Mouse (Mus musculus): ENCODE results near the gene Mansc1.

Gene Mansc1

DNA sequence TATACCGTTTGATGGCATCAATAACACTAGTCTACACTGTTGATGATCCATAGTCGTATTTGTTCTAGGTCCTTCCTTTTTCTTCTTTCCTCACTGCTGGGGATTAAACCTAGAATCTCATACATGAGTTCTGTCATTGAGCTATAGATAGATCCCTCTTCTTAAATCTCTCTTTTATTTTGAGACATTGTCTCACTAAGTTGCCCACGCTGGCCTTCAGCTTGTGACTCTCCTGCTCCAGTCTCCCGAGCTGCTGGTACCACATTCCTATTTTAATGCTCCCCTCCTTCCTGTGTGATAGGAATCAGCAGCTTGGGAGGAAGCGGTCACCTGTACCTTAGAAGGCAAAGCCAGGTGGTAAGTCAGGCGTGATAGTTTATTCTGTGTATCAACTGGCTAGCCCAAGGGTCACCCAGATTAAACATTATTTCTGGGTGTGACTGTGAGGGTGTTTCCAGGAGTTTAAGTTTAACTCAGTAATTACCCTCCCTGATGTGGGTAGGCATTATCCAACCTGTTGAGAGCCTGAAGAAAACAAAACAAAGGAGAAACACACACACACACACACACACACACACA, 34.5 kb downstream of the Mansc1 start:
- no peak for DNase-seq (ENCODE audit: low spot score)

DNA sequence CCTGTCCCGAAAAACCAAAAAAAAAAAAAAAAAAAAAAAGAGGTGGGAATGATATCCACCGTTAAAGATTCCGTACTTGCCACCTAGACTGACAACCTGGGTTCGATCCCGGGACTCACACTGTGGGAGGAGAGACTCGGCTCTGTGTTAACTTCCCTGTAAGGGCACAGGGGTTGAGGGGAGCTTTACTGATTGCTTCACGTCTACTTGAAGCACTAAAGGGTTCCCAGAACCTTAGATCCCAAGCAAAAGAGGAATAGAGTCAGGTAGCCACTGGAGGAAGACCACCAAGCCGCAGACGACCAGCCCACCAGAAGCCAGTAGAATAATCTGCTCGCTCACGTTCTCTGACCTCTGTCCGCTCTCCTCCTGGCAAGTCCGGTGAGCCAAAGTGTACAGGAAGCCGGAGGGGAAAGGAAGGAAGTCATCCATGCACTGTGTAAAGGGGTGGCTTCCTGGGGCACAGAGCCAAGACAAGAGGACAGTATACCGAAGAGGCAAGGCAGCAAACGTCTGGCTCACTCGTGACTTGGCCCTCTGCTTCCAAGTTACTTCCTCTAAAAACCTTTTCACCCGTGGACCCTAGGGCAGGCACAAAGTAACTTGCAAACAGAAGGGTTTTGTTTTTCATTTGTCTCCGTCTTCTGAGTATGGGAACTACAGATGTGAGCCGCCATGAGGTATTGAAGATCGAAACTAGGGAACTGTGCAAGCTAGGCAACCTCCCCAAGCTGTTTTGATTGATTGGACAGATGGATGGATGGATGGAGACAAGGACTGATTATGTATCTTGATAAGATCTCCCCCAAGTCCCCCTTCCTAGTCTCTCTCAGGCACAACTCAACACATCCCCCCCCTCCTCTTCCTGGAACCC, 37.5 kb downstream of the Mansc1 start:
- no peak for DNase-seq (ENCODE audit: low spot score)

DNA sequence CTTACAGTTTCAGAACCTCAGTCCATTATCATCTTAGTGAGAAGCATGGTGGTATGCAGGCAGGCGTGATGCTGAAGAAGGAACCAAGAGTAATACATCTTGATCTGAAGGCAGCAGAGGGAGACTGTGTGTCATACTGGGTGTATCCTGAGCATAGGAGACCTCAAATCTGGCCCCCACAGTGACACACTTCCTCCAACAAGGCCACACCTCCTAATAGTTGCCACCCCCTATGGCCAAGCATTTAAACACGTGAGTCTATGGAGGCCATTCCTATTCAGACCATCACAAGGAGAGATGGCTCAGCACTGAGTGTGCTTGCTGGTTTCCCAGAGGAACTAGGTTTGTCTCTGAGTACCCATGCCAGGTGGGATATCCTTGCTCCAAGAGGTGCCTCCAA, 40.7 kb downstream of the Mansc1 start:
- no peak for DNase-seq (ENCODE audit: low spot score)

DNA sequence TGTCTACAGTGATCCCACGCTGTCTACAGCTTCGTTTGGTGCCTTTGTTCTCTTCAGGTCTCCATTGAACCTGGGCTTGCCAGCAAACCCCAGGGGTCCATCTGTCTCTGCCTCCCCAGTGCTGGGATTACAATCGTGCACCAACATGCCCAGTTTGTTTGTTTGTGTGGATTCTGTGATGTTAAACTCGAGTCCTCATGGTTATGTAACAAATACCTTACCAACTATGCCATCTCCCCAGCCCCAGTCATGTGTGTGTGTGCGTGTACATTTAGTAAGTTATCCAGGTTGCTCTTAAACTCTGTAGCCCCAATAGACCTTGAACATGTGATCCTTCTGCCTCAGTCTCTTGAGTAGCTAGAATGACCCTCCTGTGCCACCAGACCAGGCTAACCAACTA, 46.0 kb downstream of the Mansc1 start:
- no peak for DNase-seq (ENCODE audit: low spot score)

DNA sequence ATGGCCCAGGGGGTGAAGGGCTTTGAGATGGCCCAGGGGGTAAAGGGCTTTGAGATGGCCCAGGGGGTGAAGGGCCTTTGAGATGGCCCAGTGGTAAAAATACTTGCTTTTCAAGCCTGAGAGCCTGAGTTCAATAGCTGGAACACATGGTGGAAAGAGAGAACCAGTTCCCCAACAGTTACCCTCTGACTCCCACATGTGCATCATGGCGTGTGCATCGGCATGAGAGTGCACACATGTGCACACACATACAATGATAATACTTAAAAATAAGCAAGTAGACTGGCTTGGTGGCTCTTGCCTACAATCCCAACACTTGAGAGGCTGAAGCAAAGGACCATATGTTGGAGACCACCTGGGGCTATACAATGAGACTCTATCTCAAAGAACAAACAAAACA, 47.7 kb downstream of the Mansc1 start:
- DNase-seq (ENCODE audit: low spot score), result no peak

DNA sequence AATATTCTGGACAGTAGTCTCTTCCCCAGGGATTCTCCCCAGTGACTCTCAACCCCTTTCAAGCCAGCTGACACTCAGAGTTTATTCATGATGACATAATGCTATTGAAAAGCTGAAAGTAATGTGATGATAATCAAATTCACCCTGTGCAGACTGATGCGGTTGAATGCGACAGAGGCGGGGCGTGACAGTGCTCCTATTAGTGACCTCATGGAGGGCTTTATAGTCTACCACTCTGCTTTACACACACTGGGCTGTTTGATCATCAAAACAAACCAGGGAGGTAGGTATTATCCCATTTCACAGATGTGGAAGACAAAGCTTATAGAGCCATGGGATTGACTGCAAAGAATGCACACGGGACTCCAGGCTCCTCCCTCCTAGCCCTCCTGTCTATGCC, 50.2 kb downstream of the Mansc1 start:
- DNase-seq (ENCODE audit: low spot score), result no peak

DNA sequence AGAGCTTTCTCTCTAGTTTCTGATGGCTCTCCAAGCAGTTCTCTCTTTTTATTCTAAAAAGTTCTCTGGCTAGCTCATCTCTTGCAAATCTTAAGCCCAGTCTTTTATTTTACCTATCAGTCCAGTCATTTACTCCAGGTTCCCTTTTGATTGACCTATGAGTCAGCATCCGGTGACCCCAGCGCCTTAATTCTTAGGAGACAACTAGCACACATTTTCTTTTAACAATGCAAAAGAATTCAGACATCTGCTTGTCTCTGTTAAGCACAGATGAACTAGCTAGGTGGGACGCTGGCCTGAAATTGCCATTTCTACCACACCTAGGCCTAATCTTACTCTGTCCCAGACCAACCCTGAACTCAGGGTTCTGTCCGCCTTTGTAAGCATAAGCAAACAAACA, 52.8 kb downstream of the Mansc1 start:
- no peak for DNase-seq (ENCODE audit: low spot score)

DNA sequence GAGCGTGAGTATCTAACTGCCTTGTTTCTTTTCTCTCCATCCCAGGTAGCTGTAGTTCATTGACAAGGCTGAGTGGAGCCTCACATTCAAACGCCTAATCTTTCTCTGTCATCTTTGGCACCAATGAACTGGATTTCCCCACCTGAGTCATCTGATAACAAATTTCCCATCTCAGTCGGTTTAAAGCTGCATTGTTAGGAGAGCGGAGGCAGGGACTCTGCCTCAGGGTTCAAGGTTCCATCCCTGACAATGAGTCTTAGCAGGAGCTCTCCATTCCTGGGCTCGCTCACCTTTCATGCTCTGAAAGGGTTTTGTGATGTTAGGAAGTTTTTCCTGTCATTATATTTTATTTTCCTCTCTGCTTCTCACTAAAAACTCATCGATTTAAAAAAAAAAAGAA, 54.2 kb downstream of the Mansc1 start:
- no peak for DNase-seq (ENCODE audit: low spot score)

DNA sequence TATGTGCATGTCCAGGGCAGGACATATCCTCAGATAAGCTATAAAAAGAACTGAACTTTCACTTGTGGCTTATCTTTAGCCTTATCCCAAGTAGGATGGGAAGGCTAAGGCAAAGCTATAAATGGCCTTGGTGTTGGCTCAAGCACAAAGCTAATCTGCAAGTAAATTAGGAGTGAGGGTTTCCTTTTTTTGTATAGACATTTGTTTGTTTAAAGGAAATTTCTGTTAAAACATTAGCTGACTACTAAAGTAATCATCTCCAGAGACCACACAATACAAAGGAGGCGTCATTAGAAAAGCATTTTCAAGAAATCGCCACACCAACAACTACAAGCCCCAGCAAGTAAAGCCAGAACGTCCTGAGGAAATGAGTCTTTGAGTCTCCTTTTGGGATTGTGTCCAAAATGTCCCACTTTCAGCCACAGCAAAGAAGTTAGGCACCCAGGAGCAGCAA, 57.0 kb downstream of the Mansc1 start:
- no peak for DNase-seq (ENCODE audit: low spot score)

DNA sequence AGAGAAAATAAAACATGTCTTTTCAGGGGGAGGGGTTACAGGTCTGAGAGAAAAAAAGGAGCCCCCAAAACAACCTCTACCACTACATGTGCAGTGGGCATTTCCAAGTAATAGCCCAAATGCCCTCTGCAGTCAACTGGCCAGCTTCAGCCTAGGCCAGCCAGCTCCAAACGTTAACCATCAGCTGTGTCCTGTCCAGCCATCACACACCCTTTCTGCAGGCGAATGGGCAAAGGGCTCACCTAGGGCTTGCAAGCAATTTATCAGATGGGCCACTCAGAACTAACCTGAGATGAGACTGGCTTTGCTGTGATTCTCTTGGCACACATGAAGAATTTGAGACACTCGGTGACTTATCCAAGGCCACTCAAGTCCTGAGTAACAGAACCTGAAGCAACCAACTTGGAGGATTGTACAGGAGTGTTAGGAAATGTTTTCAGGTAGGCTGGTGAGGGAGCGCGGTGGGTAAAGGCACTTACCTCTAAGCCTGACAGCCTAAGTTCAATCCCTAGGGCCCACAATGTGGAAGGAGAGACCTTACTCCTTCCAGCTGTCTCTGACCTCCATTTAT, 64.2 kb downstream of the Mansc1 start:
- DNase-seq (ENCODE audit: low spot score), result no peak

DNA sequence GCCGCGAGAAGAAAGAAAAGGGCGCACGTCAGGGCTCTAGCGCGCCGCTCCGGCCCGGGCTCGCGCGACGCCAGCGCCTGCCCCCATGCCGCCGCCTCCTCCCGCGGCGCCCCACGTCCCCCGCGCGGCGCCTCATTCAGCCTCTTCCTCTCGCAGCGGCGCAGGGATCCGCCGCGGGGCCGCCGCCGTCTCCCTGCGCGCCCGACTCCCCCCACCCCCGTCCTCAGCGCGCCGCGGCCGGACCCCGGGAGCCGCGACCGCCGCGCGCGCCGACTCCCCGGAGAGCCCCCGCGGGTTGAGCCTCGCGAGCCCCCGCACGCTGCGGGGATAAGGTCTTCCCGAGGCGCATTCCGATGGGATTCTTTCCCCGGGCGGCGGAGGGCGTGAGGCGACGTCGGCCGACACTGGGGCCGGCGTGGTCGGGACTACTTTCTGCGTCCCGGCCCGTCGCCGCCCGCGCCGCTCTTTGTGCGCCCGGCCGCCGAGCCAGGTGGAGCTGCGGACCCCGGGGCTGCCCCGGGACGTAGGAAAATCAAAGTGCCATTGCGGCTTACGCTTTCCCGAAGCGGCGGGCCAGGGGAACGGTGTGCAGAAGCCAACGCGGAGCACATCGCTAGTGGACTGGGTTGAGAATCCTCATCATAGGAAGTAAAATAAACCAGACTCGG, 65.3 kb downstream of the Mansc1 start, which contains the start of gene Lrp6:
TSS of gene Lrp6 (minus strand) at position 148 of the 668 bp plus-strand sequence.
- peak; percentile 55 for DNase-seq (ENCODE audit: low spot score)

DNA sequence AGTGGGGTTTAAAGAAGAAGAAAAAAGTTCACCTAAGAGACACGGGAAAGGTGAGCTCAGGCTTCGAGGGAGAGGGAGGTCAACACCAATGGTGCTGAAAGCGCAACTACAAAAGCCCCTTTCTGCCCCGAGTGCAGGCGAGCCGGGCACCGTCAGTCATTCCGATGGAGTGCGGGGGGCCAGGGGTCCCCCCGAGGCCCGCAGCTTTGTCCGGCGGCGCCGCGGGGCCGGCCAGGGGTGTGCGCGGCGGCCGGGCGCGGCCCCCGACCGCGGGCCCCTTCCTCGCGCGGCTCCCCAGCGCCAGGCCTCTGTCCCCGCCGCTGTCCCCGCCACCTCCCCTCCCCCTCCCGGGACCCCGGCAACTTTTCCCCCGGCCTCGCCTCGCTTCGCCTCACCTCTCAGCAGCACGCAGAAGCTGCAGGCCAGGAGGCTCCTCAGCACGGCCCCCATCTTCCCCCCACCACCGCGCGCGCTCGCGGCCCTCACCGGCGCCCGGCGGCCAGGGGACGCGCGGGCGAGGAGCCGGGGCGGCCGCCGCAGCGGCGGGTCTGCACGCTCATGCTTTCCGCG, 66.0 kb downstream of the Mansc1 start:
- no peak for DNase-seq (ENCODE audit: low spot score)

DNA sequence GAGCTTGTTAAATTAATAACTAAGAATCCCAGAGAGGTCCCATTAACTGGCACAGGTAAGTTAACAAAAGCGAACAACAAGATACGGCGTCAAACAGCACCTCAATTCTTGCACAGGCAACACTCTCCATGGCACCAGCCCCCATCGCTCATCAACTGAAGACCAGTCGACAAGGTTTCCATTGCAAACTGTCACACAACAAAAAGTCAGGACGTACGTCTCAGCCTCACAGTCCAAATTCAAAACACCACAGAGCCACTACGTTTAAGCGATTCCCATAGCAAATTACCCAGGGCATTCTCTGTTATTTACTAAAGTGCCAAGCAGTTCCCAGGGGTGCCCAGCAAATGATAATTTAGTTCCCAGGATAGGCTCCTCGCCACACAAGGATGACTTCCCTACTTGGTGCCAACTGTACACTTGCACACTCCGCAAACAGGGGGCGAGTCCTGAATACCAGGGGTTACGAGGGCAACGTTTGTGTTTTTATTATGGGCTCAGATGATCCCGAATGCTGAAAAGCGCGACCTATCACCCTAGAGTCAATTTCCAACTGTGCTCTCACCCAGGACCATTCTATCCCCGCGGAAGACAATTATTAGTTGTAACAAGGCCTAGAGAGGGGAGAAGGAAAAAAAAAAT, 66.6 kb downstream of the Mansc1 start:
- no peak for DNase-seq (ENCODE audit: low spot score)

DNA sequence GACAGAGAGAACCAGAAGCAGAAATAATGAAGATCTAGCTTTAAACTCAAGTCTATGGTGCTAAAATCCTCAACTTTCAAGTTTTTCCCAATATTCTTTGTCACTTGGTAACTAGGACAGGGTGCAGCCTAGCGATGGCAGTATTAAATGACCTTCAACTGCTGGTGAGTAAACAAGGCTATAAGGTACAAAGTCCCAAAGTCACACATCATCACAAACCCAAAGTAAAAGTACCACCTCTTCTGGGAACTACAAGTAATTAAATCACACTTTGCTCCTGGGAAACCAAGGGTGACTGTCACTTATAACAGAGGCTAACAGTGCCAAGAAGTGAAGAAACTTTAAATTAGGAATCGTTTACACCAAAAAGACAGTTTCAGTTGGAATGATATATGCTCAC, 67.7 kb downstream of the Mansc1 start:
- DNase-seq (ENCODE audit: low spot score), result no peak

DNA sequence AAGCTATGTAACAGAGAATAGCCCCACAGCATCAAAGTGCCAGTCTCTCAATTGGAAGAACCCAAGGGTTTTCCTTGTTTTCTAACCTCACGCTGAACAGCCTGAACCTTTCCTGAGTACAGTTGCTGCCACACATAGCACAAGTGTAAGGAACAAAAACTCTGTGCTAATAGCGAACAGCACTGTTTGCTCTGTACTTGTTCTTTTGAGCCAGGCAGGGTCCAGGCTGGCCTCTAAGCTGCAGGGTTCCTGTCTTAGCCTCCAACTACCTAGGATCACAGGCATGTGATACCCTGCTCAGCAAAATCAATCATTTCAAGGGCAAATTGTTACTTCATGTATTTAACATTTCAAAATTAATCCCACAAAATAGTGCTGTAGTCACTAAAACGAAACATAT, 72.7 kb downstream of the Mansc1 start:
- no peak for DNase-seq (ENCODE audit: low spot score)
